19 mouse cellular contexts compared by ENCODE assay signal in genomic region chr8:90242351-90242750, GRCm38 (mm10).
DNase-seq lines count a peak whose midpoint lies in the region; ATAC-seq and TF ChIP-seq lines count a peak whose summit lies in the region.
"Had no signal": no experiment of that assay in that cellular context is flagged by ENCODE, and none has a peak within 500 bp of the region (broad histone marks: within the 10 kb centered on the region; RNA-seq: fewer than 3 reads in every experiment).

No protein-coding gene starts in this region.

- no peak overlapping the region for H3K27ac ChIP-seq in forebrain, embryonic 14.5 days (ENCODE audit: low read depth, low read length)
- H3K27ac ChIP-seq in forebrain, embryonic 13.5 days, result no peak overlapping the region
- no peak overlapping the region for H3K27ac ChIP-seq in hindbrain, postnatal 0 days
- H3K27ac ChIP-seq in hindbrain, embryonic 10.5 days, result no peak overlapping the region
- peak overlapping the region; percentile 74; the same call in 1 of the 2 replicates for H3K27ac ChIP-seq in midbrain, embryonic 10.5 days (replicated peaks)
- no peak overlapping the region for H3K27ac ChIP-seq in midbrain, embryonic 11.5 days (ENCODE audit: low read depth, low read length)
- H3K27ac ChIP-seq: embryonic facial prominence, embryonic 10.5 days; heart, adult 2 months; heart, embryonic 15.5 days had no signal

- WGBS in forebrain, embryonic 14.5 days, result 66% methylated on average over 2 of the region's 2 CpGs
- WGBS in forebrain, embryonic 13.5 days, result 83% methylated on average over 2 of the region's 2 CpGs
- WGBS in hindbrain, postnatal 0 days, result 78% methylated on average over 2 of the region's 2 CpGs
- 94% methylated on average over 2 of the region's 2 CpGs for WGBS in hindbrain, embryonic 10.5 days
- WGBS in midbrain, embryonic 10.5 days, result 96% methylated on average over 2 of the region's 2 CpGs
- 94% methylated on average over 2 of the region's 2 CpGs for WGBS in midbrain, embryonic 11.5 days

- DNase-seq in forebrain, embryonic 14.5 days (ENCODE audit: low spot score), result peak; percentile 56
- DNase-seq in hindbrain, postnatal 0 days (ENCODE audit: low spot score), result peak; percentile 23
- no peak for DNase-seq in hindbrain, embryonic 10.5 days (ENCODE audit: low spot score)
- no peak for DNase-seq in midbrain, embryonic 10.5 days (ENCODE audit: low spot score)
- no peak for DNase-seq in midbrain, embryonic 11.5 days (ENCODE audit: low spot score, missing footprints)
- DNase-seq: adrenal gland, postnatal 25 days; cerebellum, adult 9-10 months; gastrocnemius, postnatal 14 days; heart, adult 2 months; heart, postnatal 14 days had no signal

- H3K9ac ChIP-seq in forebrain, embryonic 14.5 days (ENCODE audit: low read length), result no peak overlapping the region
- no peak overlapping the region for H3K9ac ChIP-seq in forebrain, embryonic 13.5 days
- H3K9ac ChIP-seq in hindbrain, postnatal 0 days (replicated peaks; ENCODE audit: low read length), result no peak overlapping the region
- no peak overlapping the region for H3K9ac ChIP-seq in midbrain, embryonic 11.5 days (ENCODE audit: low read length)
- H3K9ac ChIP-seq: heart, embryonic 15.5 days had no signal

- no peak for ATAC-seq in forebrain, embryonic 14.5 days
- no peak for ATAC-seq in forebrain, embryonic 13.5 days
- no peak for ATAC-seq in hindbrain, postnatal 0 days
- no peak for ATAC-seq in midbrain, embryonic 11.5 days (ENCODE audit: low FRiP score)
- ATAC-seq: activated CD4-positive, CD25-positive, alpha-beta regulatory T cell, adult 4 months; forebrain, embryonic 16.5 days; intestine, embryonic 16.5 days; Patski had no signal

- no peak overlapping the region for H3K4me3 ChIP-seq in forebrain, embryonic 14.5 days (ENCODE audit: low read depth, low read length)
- H3K4me3 ChIP-seq in forebrain, embryonic 13.5 days, result no peak overlapping the region
- H3K4me3 ChIP-seq in hindbrain, postnatal 0 days (ENCODE audit: low read length), result no peak overlapping the region
- H3K4me3 ChIP-seq in hindbrain, embryonic 10.5 days, result no peak overlapping the region
- H3K4me3 ChIP-seq in midbrain, embryonic 10.5 days, result no peak overlapping the region
- no peak overlapping the region for H3K4me3 ChIP-seq in midbrain, embryonic 11.5 days (ENCODE audit: low read depth, low read length)
- H3K4me3 ChIP-seq: embryonic facial prominence, embryonic 10.5 days; heart, adult 2 months; heart, embryonic 15.5 days had no signal

- H3K4me2 ChIP-seq in forebrain, embryonic 14.5 days (ENCODE audit: low read length), result no peak overlapping the region
- H3K4me2 ChIP-seq in forebrain, embryonic 13.5 days, result no peak overlapping the region
- H3K4me2 ChIP-seq in hindbrain, postnatal 0 days (ENCODE audit: low read depth, low read length), result no peak overlapping the region
- no peak overlapping the region for H3K4me2 ChIP-seq in midbrain, embryonic 11.5 days
- H3K4me2 ChIP-seq: heart, embryonic 11.5 days; heart, embryonic 15.5 days had no signal

- TF ChIP-seq CTCF in hindbrain, postnatal 0 days (IDR thresholded peaks at IDR 0.05; ENCODE audit: low read depth), result no peak

- H3K9me3 ChIP-seq in forebrain, embryonic 14.5 days (replicated peaks; ENCODE audit: control insufficient read depth, low read length), result no peaks in the 10 kb centered on the region
- H3K9me3 ChIP-seq in forebrain, embryonic 13.5 days (replicated peaks), result no peaks in the 10 kb centered on the region
- no peaks in the 10 kb centered on the region for H3K9me3 ChIP-seq in hindbrain, postnatal 0 days (ENCODE audit: low read length)
- no peaks in the 10 kb centered on the region for H3K9me3 ChIP-seq in hindbrain, embryonic 10.5 days
- H3K9me3 ChIP-seq in midbrain, embryonic 10.5 days (replicated peaks), result no peaks in the 10 kb centered on the region
- H3K9me3 ChIP-seq in midbrain, embryonic 11.5 days (ENCODE audit: control insufficient read depth, low read length), result no peaks in the 10 kb centered on the region
- H3K9me3 ChIP-seq: embryonic facial prominence, embryonic 10.5 days; heart, embryonic 15.5 days had no signal

- no peaks in the 10 kb centered on the region for H3K27me3 ChIP-seq in forebrain, embryonic 14.5 days (replicated peaks; ENCODE audit: control insufficient read depth, insufficient read depth, low read length)
- no peaks in the 10 kb centered on the region; the same call in 1 of the 2 replicates for H3K27me3 ChIP-seq in forebrain, embryonic 13.5 days
- H3K27me3 ChIP-seq in hindbrain, postnatal 0 days (ENCODE audit: insufficient read depth, low read length), result no peaks in the 10 kb centered on the region
- no peaks in the 10 kb centered on the region for H3K27me3 ChIP-seq in hindbrain, embryonic 10.5 days (ENCODE audit: insufficient read depth, poor library complexity, severe bottlenecking)
- H3K27me3 ChIP-seq in midbrain, embryonic 10.5 days (ENCODE audit: low read depth, poor library complexity, severe bottlenecking), result no peaks in the 10 kb centered on the region
- no peaks in the 10 kb centered on the region for H3K27me3 ChIP-seq in midbrain, embryonic 11.5 days (ENCODE audit: control insufficient read depth, insufficient read depth, low read length)
- H3K27me3 ChIP-seq: CH12.LX; heart, embryonic 15.5 days had no signal

- peaks cover 29% of the 10 kb centered on the region for H3K4me1 ChIP-seq in forebrain, embryonic 14.5 days (ENCODE audit: control insufficient read depth, insufficient read depth, low read length)
- H3K4me1 ChIP-seq in forebrain, embryonic 13.5 days, result peaks cover 56% of the 10 kb centered on the region
- H3K4me1 ChIP-seq in hindbrain, postnatal 0 days (ENCODE audit: insufficient read depth, low read length), result no peaks in the 10 kb centered on the region; the same call in 1 of the 2 replicates
- H3K4me1 ChIP-seq in hindbrain, embryonic 10.5 days (replicated peaks), result peaks cover 42% of the 10 kb centered on the region
- H3K4me1 ChIP-seq in midbrain, embryonic 10.5 days, result peaks cover 47% of the 10 kb centered on the region
- H3K4me1 ChIP-seq in midbrain, embryonic 11.5 days (ENCODE audit: control insufficient read depth, insufficient read depth, low read length), result peaks cover 17% of the 10 kb centered on the region
- H3K4me1 ChIP-seq: heart, embryonic 15.5 days had no signal

- no peaks in the 10 kb centered on the region for H3K36me3 ChIP-seq in forebrain, embryonic 14.5 days (ENCODE audit: control insufficient read depth, insufficient read depth, low read length)
- H3K36me3 ChIP-seq in forebrain, embryonic 13.5 days (ENCODE audit: poor library complexity, severe bottlenecking), result no peaks in the 10 kb centered on the region
- no peaks in the 10 kb centered on the region for H3K36me3 ChIP-seq in hindbrain, postnatal 0 days (ENCODE audit: insufficient read depth, low read length)
- H3K36me3 ChIP-seq in hindbrain, embryonic 10.5 days, result no peaks in the 10 kb centered on the region
- H3K36me3 ChIP-seq in midbrain, embryonic 10.5 days, result peaks cover 3% of the 10 kb centered on the region; the same call in 1 of the 2 replicates
- H3K36me3 ChIP-seq in midbrain, embryonic 11.5 days (ENCODE audit: control insufficient read depth, insufficient read depth, low read length), result no peaks in the 10 kb centered on the region
- H3K36me3 ChIP-seq: embryonic facial prominence, embryonic 10.5 days; heart, embryonic 15.5 days had no signal

Comparison
In these comparisons a context has a peak if more than half of its experiments do, and no peak if none do; other contexts are left out.
1. DNase-seq: peak in forebrain, embryonic 14.5 days (single experiment) and hindbrain, postnatal 0 days (single experiment); none in hindbrain, embryonic 10.5 days (single experiment), midbrain, embryonic 10.5 days (single experiment) and midbrain, embryonic 11.5 days (single experiment).